Mouse (Mus musculus): Measurements from ENCODE around the gene Serpinb9g.

DNA sequence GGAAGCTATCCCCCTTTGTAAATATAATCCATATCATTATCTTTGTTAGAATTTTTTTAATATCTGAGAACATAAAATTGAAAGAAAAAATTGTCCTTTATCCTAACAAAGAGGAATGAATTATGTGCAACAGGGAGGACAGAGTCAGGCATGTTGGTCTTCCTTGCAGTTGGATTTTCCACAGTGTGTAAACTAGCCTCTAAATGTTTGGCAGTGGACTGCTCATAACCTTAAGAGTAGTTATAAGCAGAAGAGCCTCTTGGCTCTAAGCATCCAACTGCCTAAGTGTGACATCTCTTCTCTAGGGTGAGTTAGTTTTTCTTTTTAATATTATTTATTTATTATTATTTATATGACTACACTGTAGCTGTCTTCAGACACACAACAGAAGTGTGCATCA lies 40.0 kb downstream of the Serpinb9g start:
- TF ChIP-seq CTCF (IDR thresholded peaks at IDR 0.05; ENCODE audit: control insufficient read depth, insufficient read depth, insufficient read length) (no peak), CEBPB (IDR thresholded peaks at IDR 0.05; ENCODE audit: low read depth) (no peak), MYOD1 (IDR thresholded peaks at IDR 0.05; ENCODE audit: control insufficient read depth, insufficient read length, low read depth) (no peak), USF1 (IDR thresholded peaks at IDR 0.05; ENCODE audit: low read depth) (no peak), MYOG (IDR thresholded peaks at IDR 0.05; ENCODE audit: control insufficient read depth, extremely low read depth, insufficient read length) (no peak), MAX (IDR thresholded peaks at IDR 0.05) (no peak)
